Mouse (Mus musculus) embryonic facial prominence, embryonic 11.5 days (tissue): ENCODE measurements around the gene Cryaa. TPM values are rescaled to one million over a fixed set of nuclear protein-coding genes. Genes with fewer than 3 reads are reported as not detected.

ENCODE experiments used
- ATAC-seq: fragments of 200-750 bp; cut with Nextera tagmentation; replicated peaks from 2 replicates; pipeline ENCODE4 v1.8.0; 2017; ENCODE audit warnings: low read depth; ENCODE audit not compliant: insufficient number of reproducible peaks, low FRiP score, low TSS enrichment
- DNase-seq: peaks from one replicate; pipeline ENCODE4 v3.0.0-alpha.2; 2015; ENCODE audit warnings: low spot score
- H3K27ac ChIP-seq: fragments of 300-500 bp; sonication (generic); replicated peaks from 2 replicates; pipeline ENCODE4 v1.5.1; 2014; ENCODE audit warnings: mild to moderate bottlenecking, low read depth, low read length, control low read depth
- H3K27me3 ChIP-seq: fragments of 300-500 bp; sonication (generic); 2 replicates; pipeline ENCODE4 v1.6.1; 2014; ENCODE audit warnings: mild to moderate bottlenecking, low read length, moderate library complexity, mixed read lengths; ENCODE audit not compliant: control insufficient read depth, insufficient read depth
- H3K36me3 ChIP-seq: fragments of 300-500 bp; sonication (generic); replicated peaks from 2 replicates; pipeline ENCODE4 v1.6.1; 2014; ENCODE audit warnings: low read depth, mild to moderate bottlenecking, low read length, moderate library complexity, mixed read lengths; ENCODE audit not compliant: control insufficient read depth, insufficient read depth
- H3K4me1 ChIP-seq: fragments of 300-500 bp; sonication (generic); 2 replicates; pipeline ENCODE4 v1.6.1; 2014; ENCODE audit warnings: low read length, mixed read lengths; ENCODE audit not compliant: control insufficient read depth, insufficient read depth
- H3K4me2 ChIP-seq: fragments of 300-500 bp; sonication (generic); 2 replicates; pipeline ENCODE4 v1.6.1; 2014; ENCODE audit warnings: low read depth, mild to moderate bottlenecking, control low read depth, low read length, moderate library complexity
- H3K4me3 ChIP-seq: fragments of 300-500 bp; sonication (generic); 2 replicates; pipeline ENCODE4 v1.5.1; 2014; ENCODE audit warnings: low read depth, low read length, control low read depth
- H3K9ac ChIP-seq: fragments of 300-500 bp; sonication (generic); replicated peaks from 2 replicates; pipeline ENCODE4 v1.6.1; 2014; ENCODE audit warnings: mild to moderate bottlenecking, control low read depth, low read length
- H3K9me3 ChIP-seq: fragments of 300-500 bp; sonication (generic); replicated peaks from 2 replicates; pipeline ENCODE4 v1.6.1; 2016; ENCODE audit warnings: mild to moderate bottlenecking, low read length, inconsistent platforms, mixed read lengths; ENCODE audit not compliant: control insufficient read depth
- WGBS: fragments of 180-500 bp; shearing (Covaris S2); extraction: QIAGEN DNeasy Blood & Tissue Kit; methylation state at CpG from one replicate; pipeline ENCODE4 v1.1.7; 2014; 5-methylcytosine and 5-hydroxymethylcytosine counted together
- polyA plus RNA-seq: library from polyadenylated mRNA; unstranded; fragments of >200 nt; fragmentation: Nextera tagmentation; extraction: Ambion mirVana; gene quantifications from 2 replicates; pipeline ENCODE4 v1.2.1, GENCODE M21; 2014

Cryaa gene
- polyA plus RNA-seq, 1 experiment from 2014 or later = 20.9 TPM

DNA sequence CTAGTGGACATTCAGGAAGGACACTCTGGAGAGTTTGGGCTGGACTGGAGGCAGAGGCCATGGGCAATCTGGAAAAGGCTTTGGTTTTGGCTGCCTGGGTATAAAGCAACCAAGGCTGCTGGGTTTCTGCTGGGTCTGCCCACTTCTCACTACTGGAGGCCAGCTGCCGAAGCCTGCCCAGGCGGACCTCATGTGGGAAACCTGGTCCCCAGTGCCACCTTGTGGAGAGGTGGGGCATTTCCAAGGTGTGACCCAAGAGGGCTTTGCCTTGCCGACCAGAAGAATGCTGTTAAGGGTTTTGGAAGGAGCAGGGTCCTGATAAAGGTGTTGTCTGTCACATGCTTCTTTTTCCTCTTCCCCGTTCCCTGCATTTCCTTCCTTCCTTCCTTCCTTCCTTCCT, 12.8 kb upstream of the Cryaa start:
- no peak overlapping the region for H3K27ac ChIP-seq
- H3K4me3 ChIP-seq = no peak overlapping the region
- ATAC-seq = no peak
- no peak overlapping the region for H3K4me2 ChIP-seq
- 13% methylated on average over 4 of the region's 4 CpGs for WGBS
- H3K36me3 ChIP-seq = no peaks in the 10 kb centered on the region
- H3K4me1 ChIP-seq = no peaks in the 10 kb centered on the region
- H3K9me3 ChIP-seq = no peaks in the 10 kb centered on the region
- H3K27me3 ChIP-seq = no peaks in the 10 kb centered on the region
- no peak overlapping the region for H3K9ac ChIP-seq
- DNase-seq = peak; percentile 81

DNA sequence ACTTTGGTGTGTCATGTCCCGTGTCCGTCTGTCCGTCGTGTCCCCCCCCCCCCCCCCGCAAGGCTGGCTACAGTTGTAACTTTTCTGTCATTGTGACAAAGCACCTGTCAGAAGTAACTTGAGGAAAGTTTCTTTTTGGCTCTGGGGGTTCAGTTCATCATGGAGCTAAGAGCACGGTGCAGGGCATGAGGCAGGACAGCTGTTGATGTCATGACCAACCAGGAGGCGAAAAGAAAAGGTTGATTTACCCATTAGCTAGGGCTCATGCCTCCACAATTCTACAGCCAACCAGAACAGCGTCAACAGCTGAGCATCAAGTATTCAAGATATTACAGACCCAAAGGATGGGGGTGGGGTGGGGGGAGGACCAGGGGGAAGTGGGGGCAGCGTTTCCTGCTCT, 9.3 kb upstream of the Cryaa start:
- 86% methylated on average over 8 of the region's 9 CpGs for WGBS
- no peak for DNase-seq
- H3K4me2 ChIP-seq = no peak overlapping the region
- H3K27me3 ChIP-seq = no peaks in the 10 kb centered on the region
- no peaks in the 10 kb centered on the region for H3K36me3 ChIP-seq
- ATAC-seq = no peak
- H3K27ac ChIP-seq = no peak overlapping the region
- H3K4me3 ChIP-seq = no peak overlapping the region
- H3K9me3 ChIP-seq = no peaks in the 10 kb centered on the region
- H3K4me1 ChIP-seq = no peaks in the 10 kb centered on the region
- no peak overlapping the region for H3K9ac ChIP-seq

DNA sequence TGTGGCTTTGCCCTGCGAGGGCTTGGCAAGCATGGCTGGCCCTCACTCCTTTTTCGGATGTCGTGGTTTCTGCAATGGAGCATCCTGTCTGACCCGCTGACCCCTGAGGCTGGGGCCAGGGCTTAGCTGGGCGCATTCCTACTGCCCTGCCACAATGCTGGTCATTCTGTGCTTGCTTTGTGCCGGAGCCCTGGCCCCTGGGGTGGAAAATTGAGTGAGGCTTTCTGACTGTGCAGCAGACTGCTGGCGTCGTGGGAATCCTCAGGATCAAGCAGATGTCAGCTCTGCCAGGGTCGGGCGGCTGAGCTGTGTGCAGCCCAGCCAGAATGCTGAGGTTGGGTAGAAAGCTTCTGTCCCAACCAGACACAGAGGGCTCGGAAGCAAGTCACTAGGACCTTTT, 7.4 kb upstream of the Cryaa start:
- H3K27ac ChIP-seq = no peak overlapping the region
- H3K4me3 ChIP-seq = no peak overlapping the region

DNA sequence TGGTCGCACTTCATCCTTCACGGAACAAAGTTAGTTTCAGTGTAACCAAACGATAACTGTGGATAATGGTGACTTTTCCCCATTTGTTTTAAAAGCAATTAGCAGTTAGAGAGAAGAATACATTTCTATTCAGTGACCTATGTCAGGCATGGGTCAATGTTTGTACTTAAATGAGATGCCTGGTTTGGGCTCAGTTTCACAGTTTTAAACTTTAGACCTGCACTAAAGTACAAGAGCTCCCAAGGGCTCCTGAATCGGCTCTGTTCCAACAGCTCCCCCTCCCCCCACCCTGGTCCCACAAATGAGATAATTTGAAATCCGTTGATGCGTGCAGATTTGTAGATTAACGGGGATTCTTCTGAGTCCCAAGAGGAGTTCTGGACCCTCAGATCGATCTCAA, 5.9 kb upstream of the Cryaa start:
- H3K9me3 ChIP-seq = no peaks in the 10 kb centered on the region
- no peak overlapping the region for H3K4me3 ChIP-seq
- WGBS = 63% methylated on average over 8 of the region's 8 CpGs
- H3K27ac ChIP-seq = no peak overlapping the region
- DNase-seq (no peak), ATAC-seq (no peak)
- H3K4me2 ChIP-seq = no peak overlapping the region
- H3K4me1 ChIP-seq = no peaks in the 10 kb centered on the region
- H3K27me3 ChIP-seq = no peaks in the 10 kb centered on the region
- no peaks in the 10 kb centered on the region for H3K36me3 ChIP-seq
- no peak overlapping the region for H3K9ac ChIP-seq

More for the DNA sequence above, 7.4 kb upstream of the Cryaa start:
- no peaks in the 10 kb centered on the region for H3K9me3 ChIP-seq
- no peaks in the 10 kb centered on the region for H3K4me1 ChIP-seq
- no peak overlapping the region for H3K9ac ChIP-seq
- 12% methylated on average over 11 of the region's 11 CpGs for WGBS
- DNase-seq (no peak), ATAC-seq (0 out of 2 replicates have a peak, but pooled peaks have one; percentile 51)
- no peaks in the 10 kb centered on the region for H3K27me3 ChIP-seq
- no peak overlapping the region for H3K4me2 ChIP-seq
- H3K36me3 ChIP-seq = no peaks in the 10 kb centered on the region

DNA sequence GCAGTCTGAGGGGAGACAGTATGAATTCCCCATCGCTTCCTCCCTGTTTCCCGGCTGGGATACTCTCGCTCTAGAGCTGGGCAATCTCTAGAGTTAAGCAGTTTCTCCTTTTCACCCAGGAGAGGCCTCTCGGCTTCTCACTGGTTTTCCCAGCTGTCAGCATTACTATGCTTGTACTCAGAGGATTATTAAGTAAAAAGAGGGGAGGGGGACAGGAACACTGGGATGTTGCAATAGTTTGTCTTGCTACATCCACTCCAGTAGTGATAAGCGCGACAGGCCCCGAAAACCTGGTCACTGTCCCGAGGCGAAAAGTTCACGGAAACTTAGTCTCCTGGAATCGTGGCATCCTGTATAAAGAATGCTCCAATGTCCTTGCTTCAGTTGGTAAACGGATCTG, 5.3 kb upstream of the Cryaa start:
- no peaks in the 10 kb centered on the region for H3K36me3 ChIP-seq
- H3K27me3 ChIP-seq = no peaks in the 10 kb centered on the region
- ATAC-seq (no peak), DNase-seq (no peak)
- H3K9me3 ChIP-seq = no peaks in the 10 kb centered on the region
- H3K27ac ChIP-seq = no peak overlapping the region
- H3K4me2 ChIP-seq = no peak overlapping the region
- H3K4me3 ChIP-seq = no peak overlapping the region
- H3K4me1 ChIP-seq = no peaks in the 10 kb centered on the region
- no peak overlapping the region for H3K9ac ChIP-seq
- 82% methylated on average over 12 of the region's 12 CpGs for WGBS

DNA sequence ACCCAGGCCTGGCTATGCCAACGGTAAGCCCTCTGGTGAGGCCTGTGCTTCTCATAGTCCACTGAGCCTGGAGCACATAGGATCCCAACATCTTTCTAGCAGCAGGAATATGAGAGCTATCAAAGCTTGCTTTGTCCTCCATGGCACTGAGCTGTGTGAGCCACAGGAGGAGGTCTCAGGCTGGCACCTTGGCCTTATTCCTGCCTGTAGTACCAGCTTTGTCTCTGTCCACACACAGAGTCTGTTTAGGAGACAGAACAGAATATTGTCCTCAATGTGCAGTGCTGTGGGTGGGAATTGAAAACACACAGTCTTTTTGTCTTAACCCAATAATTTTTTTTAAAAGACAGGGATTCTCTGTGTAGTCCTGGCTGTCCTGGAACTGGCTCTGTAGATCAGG, 3.2 kb upstream of the Cryaa start:
- Histone ChIP-seq H3K36me3 (no peaks in the 10 kb centered on the region), H3K4me1 (no peaks in the 10 kb centered on the region), H3K9me3 (no peaks in the 10 kb centered on the region), H3K4me3 (no peak overlapping the region), H3K27ac (no peak overlapping the region), H3K27me3 (no peaks in the 10 kb centered on the region), H3K4me2 (no peak overlapping the region), H3K9ac (no peak overlapping the region)
- WGBS = 74% methylated on average over 1 of the region's 1 CpGs
- DNase-seq (no peak), ATAC-seq (no peak)

DNA sequence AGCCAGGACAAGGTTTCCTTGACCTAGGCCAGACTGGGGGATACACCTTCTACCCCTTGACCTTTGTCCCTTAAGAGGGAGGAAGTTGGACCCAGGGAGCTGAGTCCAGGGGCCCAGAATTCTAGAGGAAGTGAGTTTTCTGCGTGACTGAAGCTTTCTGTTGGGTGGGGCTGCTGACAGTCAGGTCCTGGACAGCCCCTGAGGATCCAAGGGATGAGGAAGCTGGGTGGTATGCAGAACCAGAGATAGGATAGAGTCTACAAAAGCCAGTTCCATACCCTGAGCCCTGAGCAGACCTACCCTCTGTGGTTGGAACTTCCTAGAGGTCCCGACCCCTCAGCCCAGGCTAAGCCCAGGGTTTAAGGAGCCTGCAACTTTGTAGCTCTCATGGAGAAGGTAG, 2.8 kb downstream of the Cryaa start:
- DNase-seq (no peak), ATAC-seq (no peak)
- Histone ChIP-seq H3K4me1 (no peaks in the 10 kb centered on the region), H3K4me3 (no peak overlapping the region), H3K27ac (no peak overlapping the region), H3K9ac (no peak overlapping the region), H3K9me3 (no peaks in the 10 kb centered on the region), H3K4me2 (no peak overlapping the region), H3K36me3 (no peaks in the 10 kb centered on the region), H3K27me3 (no peaks in the 10 kb centered on the region)
- WGBS = 61% methylated on average over 2 of the region's 2 CpGs

DNA sequence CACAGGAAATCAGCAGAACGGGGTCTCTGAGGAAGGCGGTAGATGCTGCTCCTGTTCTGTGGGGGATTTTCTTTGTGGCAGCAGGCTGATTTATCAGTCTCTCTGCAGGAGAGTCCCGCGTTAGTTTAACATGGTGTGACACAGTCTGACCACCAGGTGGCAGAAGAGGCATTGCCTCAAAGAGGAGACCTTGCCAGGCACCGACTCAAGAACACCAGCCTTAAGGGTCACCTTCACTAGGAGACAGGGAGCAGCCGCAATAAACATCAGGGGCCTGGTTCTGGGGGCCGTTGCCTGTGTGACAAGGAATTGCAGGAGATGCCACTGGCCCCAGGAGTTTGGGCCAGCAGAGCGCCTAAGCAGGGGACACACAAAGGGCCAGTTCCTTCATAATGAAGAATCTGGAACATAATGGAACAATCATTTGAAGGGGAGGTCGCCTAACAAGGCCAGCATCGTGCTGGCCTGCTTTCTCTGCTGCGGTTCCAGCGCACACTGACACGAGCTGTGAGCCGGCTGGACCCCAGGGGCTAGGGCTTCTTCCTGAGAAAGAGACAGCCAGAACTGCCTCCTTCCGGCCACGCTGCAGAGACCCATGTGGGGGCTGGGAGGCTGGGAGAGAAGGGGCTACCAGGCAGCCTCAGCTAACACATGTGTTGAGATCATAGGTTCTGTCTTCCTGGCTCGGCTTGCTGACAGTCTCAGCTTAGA, 8.1 kb downstream of the Cryaa start:
- Histone ChIP-seq H3K9me3 (no peaks in the 10 kb centered on the region), H3K27ac (peak overlapping the region; percentile 70), H3K4me2 (peak overlapping the region; percentile 20; the same call in 1 of the 2 replicates), H3K4me3 (no peak overlapping the region), H3K4me1 (no peaks in the 10 kb centered on the region), H3K9ac (peak overlapping the region; percentile 43), H3K36me3 (no peaks in the 10 kb centered on the region), H3K27me3 (no peaks in the 10 kb centered on the region)
- WGBS = 12% methylated on average over 17 of the region's 17 CpGs
- ATAC-seq (0 out of 2 replicates have a peak, but pooled peaks have one; percentile 21), DNase-seq (peak; percentile 92)
